Mouse (Mus musculus) adrenal gland, postnatal 36 days (tissue): ENCODE measurements at regions not wholly inside any gene's neighbourhood (a gene's known extent, or its start where the extent isn't known, plus 50 kb on each side); places are given as distances from the start of the nearest gene placed in this dataset.

Source experiments
- DNase-seq, 2 experiments: peaks; one replicate each; pipeline ENCODE4 v3.0.0; 2021; ENCODE audit warnings: mixed read lengths in 1 of 2

GRCm38 (mm10) chrX:85329474-85330225, 80.2 kb downstream of the Fthl17a start:
- DNase-seq = peak in 1 of 2 experiments; percentile 4

- no peak for DNase-seq
These were observed 94.0 kb downstream of the Fthl17a start for GRCm38 (mm10) chrX:85343517-85343916.

- DNase-seq = no peak
These were observed 125.8 kb downstream of the Fthl17a start for GRCm38 (mm10) chrX:85375296-85375695.

- no peak for DNase-seq
These were observed 135.0 kb downstream of the Fthl17a start for GRCm38 (mm10) chrX:85384452-85384851.
